Mouse (Mus musculus) left cerebral cortex, postnatal 25 days (tissue): Measurements from ENCODE around the gene Dnah11. TPM values are rescaled to one million over a fixed set of nuclear protein-coding genes. Genes with fewer than 3 reads are reported as not detected.

Source experiments
- DNase-seq, 2 experiments: peaks; one replicate each; pipeline ENCODE4 v3.0.0; 2022; ENCODE audit warnings: low spot score in 2 of 2, mixed read lengths in 1 of 2
- intact Hi-C: fragments of 180-260 bp; cut with DNase I; formaldehyde crosslinking; loops from one replicate; pipeline ENCODE4 v1.15.1; 2025
- total RNA-seq, 2 experiments: library from RNA; stranded (reverse); gene quantifications; 2 replicates each; pipeline ENCODE4 v1.2.3; 2021

Dnah11 gene
- total RNA-seq, 2 experiments from 2014 or later = 0.62 to 1.1 TPM

- DNase-seq = no peak
- intact Hi-C loops = no loop called here
Measured at GRCm38 (mm10) chr12:117835371-117835770, 363.5 kb downstream of the Dnah11 start.

GRCm38 (mm10) chr12:117834652-117835051 lies 364.2 kb downstream of the Dnah11 start:
- intact Hi-C loops = no loop called here

GRCm38 (mm10) chr12:117832190-117832589 lies 366.7 kb downstream of the Dnah11 start:
- DNase-seq = no peak
- intact Hi-C loops = no loop called here

More at GRCm38 (mm10) chr12:117834652-117835051, 364.2 kb downstream of the Dnah11 start:
- DNase-seq = no peak

GRCm38 (mm10) chr12:117831351-117831961 lies 367.4 kb downstream of the Dnah11 start:
- no peak for DNase-seq
- intact Hi-C loops = no loop called here

GRCm38 (mm10) chr12:117828350-117828749 lies 370.5 kb downstream of the Dnah11 start:
- DNase-seq = no peak
- intact Hi-C loops = no loop called here

Other genes with a start within 250 kb of the Dnah11 start
- gene Sp4, start 102.4 kb upstream of the Dnah11 start, total RNA-seq = 10 to 100 TPM; 29.6 to 31.2 TPM